Comparison of ENCODE assay signal across 20 mouse cellular contexts in genomic region chr11:68703360-68703759, GRCm38 (mm10). TPM values are rescaled to one million over a fixed set of nuclear protein-coding genes. Genes with fewer than 3 reads are reported as not detected.
DNase-seq lines count a peak whose midpoint lies in the region; ATAC-seq and TF ChIP-seq lines count a peak whose summit lies in the region.
"Had no signal": no experiment of that assay in that cellular context is flagged by ENCODE, and none has a peak within 500 bp of the region (broad histone marks: within the 10 kb centered on the region; RNA-seq: fewer than 3 reads in every experiment).

No protein-coding gene starts in this region.

- peaks cover 8% of the 10 kb centered on the region for H3K36me3 ChIP-seq in heart, adult 2 months (ENCODE audit: control insufficient read depth, insufficient read depth, low read length)
- H3K36me3 ChIP-seq in heart, embryonic 16.5 days (ENCODE audit: control insufficient read depth, insufficient read depth), result peaks cover 58% of the 10 kb centered on the region
- peaks cover 36 to 46% of the 10 kb centered on the region in 2 experiments for H3K36me3 ChIP-seq in MEL (ENCODE audit: control insufficient read depth in 1 of 2, insufficient read depth in 2 of 2, low read length in 2 of 2)
- H3K36me3 ChIP-seq in midbrain, embryonic 13.5 days, result peaks cover 71% of the 10 kb centered on the region

- 65% methylated on average over 1 of the region's 1 CpGs for WGBS in heart, adult 2 months
- WGBS in heart, embryonic 16.5 days, result 79% methylated on average over 1 of the region's 1 CpGs
- WGBS in midbrain, embryonic 13.5 days, result 96% methylated on average over 1 of the region's 1 CpGs

- no peak for TF ChIP-seq RAD21 in MEL (IDR thresholded peaks at IDR 0.05; ENCODE audit: low read depth, low read length)

- no peak for ATAC-seq in heart, embryonic 16.5 days (replicated peaks; ENCODE audit: extremely low read depth, insufficient read depth, low FRiP score)
- peak; percentile 75 for ATAC-seq in megakaryocyte progenitor cell, adult 5-6 weeks (replicated peaks; ENCODE audit: poor library complexity)
- ATAC-seq in midbrain, embryonic 13.5 days, result no peak
- ATAC-seq: forebrain, embryonic 14.5 days; hindbrain, embryonic 16.5 days had no signal

- H3K4me1 ChIP-seq in heart, adult 2 months (ENCODE audit: control insufficient read depth, insufficient read depth, low read length), result peaks cover 3% of the 10 kb centered on the region
- peaks cover 21% of the 10 kb centered on the region for H3K4me1 ChIP-seq in heart, embryonic 16.5 days (ENCODE audit: control insufficient read depth, insufficient read depth, low read length)
- H3K4me1 ChIP-seq in MEL (ENCODE audit: control insufficient read depth in 1 of 2, insufficient read depth in 2 of 2, low read length in 2 of 2), result peaks cover 17 to 24% of the 10 kb centered on the region in 2 experiments
- H3K4me1 ChIP-seq in midbrain, embryonic 13.5 days (replicated peaks), result peaks cover 18% of the 10 kb centered on the region
- H3K4me1 ChIP-seq: embryonic facial prominence, embryonic 15.5 days had no signal

- H3K9me3 ChIP-seq in heart, embryonic 16.5 days (replicated peaks; ENCODE audit: control insufficient read depth, low read length), result peaks cover 13% of the 10 kb centered on the region
- H3K9me3 ChIP-seq in MEL (replicated peaks; ENCODE audit: insufficient read depth, low read length), result no peaks in the 10 kb centered on the region
- H3K9me3 ChIP-seq in midbrain, embryonic 13.5 days, result no peaks in the 10 kb centered on the region

- no peak for TF ChIP-seq CTCF in heart, adult 2 months (IDR thresholded peaks at IDR 0.05)
- TF ChIP-seq CTCF in MEL (IDR thresholded peaks at IDR 0.05 in 2 of 3, conservative IDR thresholded peaks at IDR 0.05 in 1 of 3; ENCODE audit: control insufficient read depth in 1 of 3, insufficient read depth in 1 of 3, low read depth in 2 of 3, low read length in 3 of 3, poor library complexity in 1 of 3, severe bottlenecking in 1 of 3), result no peak

- no peaks in the 10 kb centered on the region for H3K27me3 ChIP-seq in heart, adult 2 months (ENCODE audit: control insufficient read depth, insufficient read depth, low read length)
- H3K27me3 ChIP-seq in heart, embryonic 16.5 days (ENCODE audit: control insufficient read depth, insufficient read depth, low read length), result no peaks in the 10 kb centered on the region
- no peaks in the 10 kb centered on the region for H3K27me3 ChIP-seq in MEL (ENCODE audit: control insufficient read depth in 1 of 2, insufficient read depth in 2 of 2, low read length in 2 of 2)
- H3K27me3 ChIP-seq in midbrain, embryonic 13.5 days, result no peaks in the 10 kb centered on the region
- H3K27me3 ChIP-seq: embryonic facial prominence, embryonic 15.5 days; hindbrain, embryonic 12.5 days had no signal

- H3K9ac ChIP-seq in heart, adult 2 months (ENCODE audit: low read depth, low read length), result no peak overlapping the region
- H3K9ac ChIP-seq in heart, embryonic 16.5 days (ENCODE audit: low read length), result no peak overlapping the region
- no peak overlapping the region; the same call in 1 of the 2 replicates for H3K9ac ChIP-seq in MEL (ENCODE audit: control insufficient read depth, low read depth, low read length, poor library complexity, severe bottlenecking)
- H3K9ac ChIP-seq in midbrain, embryonic 13.5 days (replicated peaks), result no peak overlapping the region
- H3K9ac ChIP-seq: embryonic facial prominence, embryonic 15.5 days; hindbrain, embryonic 12.5 days had no signal

- no peak overlapping the region for H3K4me2 ChIP-seq in heart, embryonic 16.5 days (ENCODE audit: low read depth, low read length)
- no peak overlapping the region for H3K4me2 ChIP-seq in midbrain, embryonic 13.5 days (replicated peaks)
- H3K4me2 ChIP-seq: embryonic facial prominence, embryonic 15.5 days; hindbrain, embryonic 12.5 days had no signal

- no peak overlapping the region for H3K4me3 ChIP-seq in heart, adult 2 months
- H3K4me3 ChIP-seq in heart, embryonic 16.5 days (ENCODE audit: low read length), result no peak overlapping the region
- H3K4me3 ChIP-seq in MEL (ENCODE audit: control insufficient read depth in 1 of 2, insufficient read depth in 1 of 2, low read depth in 2 of 2, low read length in 2 of 2), result peak overlapping the region in 1 of 2 experiments; percentile 19; a peak in 2 of 4 replicates
- no peak overlapping the region for H3K4me3 ChIP-seq in midbrain, embryonic 13.5 days (replicated peaks)
- H3K4me3 ChIP-seq: embryonic facial prominence, embryonic 15.5 days; erythroblast, embryonic 14.5 days; forebrain, embryonic 10.5 days; hindbrain, embryonic 12.5 days had no signal

- intact Hi-C loops in heart, adult 2 months (cut with DNase I), result no loop called here
- intact Hi-C loops in heart, postnatal 25 days (cut with DNase I), result no loop called here

- no peak overlapping the region for H3K27ac ChIP-seq in heart, adult 2 months
- peak overlapping the region; percentile 53; the same call in 1 of the 2 replicates for H3K27ac ChIP-seq in heart, embryonic 16.5 days (ENCODE audit: low read length)
- peak overlapping the region; percentile 82 for H3K27ac ChIP-seq in MEL (ENCODE audit: control insufficient read depth, low read depth, low read length)
- H3K27ac ChIP-seq in midbrain, embryonic 13.5 days, result no peak overlapping the region
- H3K27ac ChIP-seq: embryonic facial prominence, embryonic 15.5 days; forebrain, embryonic 10.5 days; hindbrain, embryonic 12.5 days had no signal

- no peak for TF ChIP-seq POLR2A in heart, adult 2 months (IDR thresholded peaks at IDR 0.05; ENCODE audit: insufficient read depth, low read depth, low read length)
- TF ChIP-seq POLR2A in MEL (IDR thresholded peaks at IDR 0.05; ENCODE audit: control insufficient read depth in 1 of 2, insufficient read depth in 1 of 2, low read depth in 1 of 2, low read length in 2 of 2, poor library complexity in 1 of 2), result no peak

- peak; percentile 17 for DNase-seq in heart, adult 11 months
- DNase-seq in heart, adult 2 months, result no peak
- DNase-seq in heart, postnatal 25 days (ENCODE audit: low spot score), result no peak
- DNase-seq in MEL (ENCODE audit: low read depth, low spot score), result peak; percentile 79
- DNase-seq: adrenal gland, adult 2 months; adrenal gland, postnatal 25 days; cerebellum, adult 2 months; cerebellum, postnatal 10 days; gastrocnemius, postnatal 10 days; heart, postnatal 14 days; kidney, adult 11 months had no signal

- no peak for TF ChIP-seq EP300 in heart, adult 2 months (IDR thresholded peaks at IDR 0.05; ENCODE audit: insufficient read depth, low read depth, low read length)
- TF ChIP-seq EP300 in MEL (IDR thresholded peaks at IDR 0.05; ENCODE audit: low read depth in 1 of 2, low read length in 2 of 2), result peak; percentile 74 to 90

- H3K79me2 ChIP-seq in heart, adult 2 months (replicated peaks; ENCODE audit: control insufficient read depth, insufficient read depth, low read length), result peaks cover under 1% of the 10 kb centered on the region
- peaks cover 60% of the 10 kb centered on the region for H3K79me2 ChIP-seq in MEL (ENCODE audit: control insufficient read depth, insufficient read depth, low read length, poor library complexity)

TF ChIP-seq in MEL, 35 proteins besides CTCF, POLR2A, EP300 and RAD21 (continues in another document):
- no peak for TF ChIP-seq MAX (IDR thresholded peaks at IDR 0.05; ENCODE audit: low read length)
- TF ChIP-seq NELFE (IDR thresholded peaks at IDR 0.05; ENCODE audit: low read depth, low read length), result no peak
- no peak for TF ChIP-seq HCFC1 (IDR thresholded peaks at IDR 0.05; ENCODE audit: low read depth, low read length)
- peak; percentile 24; the same call in 1 of the 2 replicates for TF ChIP-seq RCOR1 (IDR thresholded peaks at IDR 0.05; ENCODE audit: low read depth, low read length)
- peak; percentile 89 for TF ChIP-seq MYB (IDR thresholded peaks at IDR 0.05; ENCODE audit: low read depth, low read length)
- no peak; the same call in 1 of the 2 replicates for TF ChIP-seq MAFK (IDR thresholded peaks at IDR 0.05; ENCODE audit: borderline replicate concordance, low read depth, low read length)
- TF ChIP-seq ZC3H11A (IDR thresholded peaks at IDR 0.05; ENCODE audit: low read depth, low read length), result no peak
- TF ChIP-seq ZMIZ1 (IDR thresholded peaks at IDR 0.05; ENCODE audit: low read depth, low read length), result no peak
- TF ChIP-seq CHD1 (IDR thresholded peaks at IDR 0.05; ENCODE audit: low read depth, low read length), result 0 out of 2 replicates have a peak, but pooled peaks have one; percentile 77
- TF ChIP-seq TBP (IDR thresholded peaks at IDR 0.05; ENCODE audit: low read depth, low read length), result no peak
- peak; percentile 68 for TF ChIP-seq TCF12 (IDR thresholded peaks at IDR 0.05; ENCODE audit: low read depth, low read length)
- no peak for TF ChIP-seq JUND (IDR thresholded peaks at IDR 0.05; ENCODE audit: low read depth, low read length)
- TF ChIP-seq BHLHE40 (IDR thresholded peaks at IDR 0.05; ENCODE audit: borderline replicate concordance, low read depth, low read length), result peak; percentile 42; the same call in 1 of the 2 replicates
- TF ChIP-seq SIN3A (IDR thresholded peaks at IDR 0.05; ENCODE audit: low read length), result peak; percentile 77
- no peak for TF ChIP-seq KAT2A (conservative IDR thresholded peaks at IDR 0.05; ENCODE audit: low read depth, low read length)
- no peak for TF ChIP-seq E2F4 (IDR thresholded peaks at IDR 0.05; ENCODE audit: borderline replicate concordance, low read depth, low read length)
- TF ChIP-seq ELF1 (IDR thresholded peaks at IDR 0.05; ENCODE audit: low read depth, low read length), result no peak
- TF ChIP-seq MEF2A (IDR thresholded peaks at IDR 0.05; ENCODE audit: extremely low read depth, insufficient replicate concordance, low read depth, low read length, poor library complexity, severe bottlenecking), result no peak
- TF ChIP-seq MYC (IDR thresholded peaks at IDR 0.05; ENCODE audit: low read depth, low read length), result no peak
- TF ChIP-seq USF2 (IDR thresholded peaks at IDR 0.05; ENCODE audit: borderline replicate concordance in 1 of 2, insufficient read depth in 1 of 2, low read depth in 1 of 2, low read length in 2 of 2), result no peak
- TF ChIP-seq MAZ (IDR thresholded peaks at IDR 0.05; ENCODE audit: low read depth, low read length), result no peak

RNA-seq across cellular contexts. Expression of gene Myh10, which starts 12.0 kb away (rescaled TPM):
- total RNA-seq in heart, adult 2 months (2021), result 10 to 100 TPM; 25.6 to 25.9 TPM
- polyA plus RNA-seq in heart, adult 2 months (2012; rRNA removed), result 17.9 and 30.0 TPM in 2 replicates
- 81.1 and 104 TPM in 2 replicates for polyA plus RNA-seq in heart, embryonic 16.5 days (2015; fragmentation: Nextera tagmentation; extraction: Ambion mirVana)
- 10 to 100 TPM; 30.4 to 32.0 TPM for total RNA-seq in heart, postnatal 25 days (2021)
- 127 and 138 TPM in 2 replicates for total RNA-seq in MEL (2012; rRNA removed)
- polyA plus RNA-seq in MEL (2012; ENCODE audit: insufficient read depth in 1 of 2, insufficient read length in 2 of 2, low read depth in 1 of 2, low replicate concordance in 2 of 2, missing spikeins in 1 of 2), result 100 to 1,000 TPM in 1 of 2 experiments, 10 to 100 TPM in 1; 99.3 to 187 TPM
- total RNA-seq in megakaryocyte progenitor cell, adult 5-6 weeks (2015), result 6.0 and 8.4 TPM in 2 replicates
- 3.9 and 6.5 TPM in 2 replicates for total RNA-seq in megakaryocyte progenitor cell, adult 5-6 weeks (2017)
- polyA plus RNA-seq in midbrain, embryonic 13.5 days (2015; fragmentation: Nextera tagmentation; extraction: Ambion mirVana), result 109 TPM in 2 replicates

Comparison
In these comparisons a context has a peak if more than half of its experiments do, and no peak if none do; other contexts are left out.
1. DNase-seq: peak in heart, adult 11 months (single experiment) and MEL (single experiment); none in heart, adult 2 months (0 of 2) and heart, postnatal 25 days (single experiment).
2. H3K27ac ChIP-seq: peak in heart, embryonic 16.5 days (single experiment) and MEL (single experiment); none in heart, adult 2 months (single experiment) and midbrain, embryonic 13.5 days (single experiment).